Mouse (Mus musculus) frontal cortex, adult (tissue): ENCODE data around the gene Zbtb11.

ENCODE experiments used
- ATAC-seq: cut with Nextera tagmentation; 2 replicates; pipeline ENCODE4 v1.9.2; 2017; ENCODE audit warnings: mild to moderate bottlenecking, moderate library complexity, mixed read lengths; ENCODE audit not compliant: low TSS enrichment

Gene Zbtb11

DNA sequence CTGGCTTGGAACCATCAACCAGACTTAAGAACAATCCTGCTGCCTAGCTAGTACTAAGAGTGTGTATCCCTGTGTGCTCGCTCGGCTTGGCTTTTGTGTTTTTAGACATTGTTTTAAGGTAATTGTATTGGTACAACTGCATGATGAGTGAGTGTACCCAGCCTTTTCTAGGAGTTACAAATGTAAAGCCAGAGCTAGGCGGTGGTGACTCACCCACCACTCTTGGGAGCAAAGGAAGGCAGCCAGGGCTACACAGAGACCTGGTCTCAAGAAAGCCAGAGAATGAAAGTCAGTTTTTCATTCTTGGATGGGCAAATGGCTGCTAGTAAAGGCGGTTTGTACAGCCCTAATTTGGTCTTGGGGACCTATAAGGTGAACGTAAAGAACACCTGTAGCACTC, 3.3 kb upstream of the Zbtb11 start:
- no peak for ATAC-seq

DNA sequence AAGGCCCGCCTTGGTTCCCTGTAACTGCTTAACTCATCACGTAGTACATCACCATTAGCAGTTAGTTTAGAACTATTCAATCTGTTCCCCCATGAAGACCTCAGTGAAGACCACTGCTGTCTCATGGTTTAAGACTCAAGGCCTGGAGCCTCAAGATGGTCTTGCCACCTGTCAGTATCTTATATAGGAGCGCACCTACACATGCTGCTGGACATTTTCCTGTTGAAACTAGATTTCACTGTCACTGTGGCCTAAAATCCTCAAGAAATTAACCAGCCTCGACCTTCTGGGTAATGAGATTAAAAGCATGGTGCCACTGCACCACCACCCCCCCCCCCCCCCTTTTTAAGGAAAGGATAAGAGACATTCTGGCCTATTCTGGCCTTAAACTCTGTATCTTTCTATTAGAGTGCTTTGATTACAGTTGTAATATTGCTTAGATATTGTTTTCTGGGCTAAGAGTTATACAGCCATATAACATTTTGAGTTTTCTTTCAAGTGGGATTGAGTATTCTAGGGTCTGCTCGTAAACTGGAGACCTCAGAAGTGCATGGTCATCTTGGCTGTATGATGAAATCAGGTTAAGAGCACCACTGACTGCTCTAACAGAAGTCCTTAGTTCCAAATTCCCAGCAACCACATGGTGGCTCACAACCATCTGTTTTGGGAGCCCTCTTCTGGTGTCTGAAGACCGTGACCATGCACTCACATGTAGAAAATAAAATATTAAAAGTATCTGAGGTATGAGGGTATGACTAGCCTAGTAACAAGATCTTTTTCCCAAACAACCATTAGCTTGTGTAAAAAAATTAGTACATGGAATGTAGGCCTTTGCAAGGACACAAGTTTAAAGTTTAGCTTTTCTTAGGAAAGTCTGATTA, 1.7 kb upstream of the Zbtb11 start:
- no peak for ATAC-seq

DNA sequence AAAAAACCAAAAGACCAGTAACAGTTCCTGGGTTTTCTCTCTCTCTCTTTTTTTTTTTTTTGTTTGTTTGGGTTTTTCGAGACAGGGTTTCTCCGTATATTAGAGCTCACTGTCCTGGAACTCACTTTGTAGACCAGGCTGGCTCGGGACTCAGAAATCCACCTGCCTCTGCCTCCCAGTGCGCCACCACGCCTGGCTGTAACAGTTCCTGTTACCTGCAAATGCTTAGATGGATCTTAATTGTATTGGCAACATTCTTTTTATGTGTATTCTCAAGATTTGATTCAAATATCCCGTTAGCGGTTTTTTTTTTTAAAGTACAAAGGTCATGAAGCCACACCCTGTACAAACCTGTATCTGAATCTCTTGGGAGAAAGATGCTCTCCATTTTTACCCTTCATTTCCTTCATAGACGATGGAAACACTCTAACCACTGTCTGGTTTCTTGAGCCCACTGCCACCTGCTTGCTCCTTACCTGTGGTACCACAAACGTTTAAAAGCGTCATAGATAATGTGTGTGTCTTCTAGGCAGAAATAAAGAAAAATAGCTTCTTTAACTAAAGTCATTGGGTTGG, 969 bp upstream of the Zbtb11 start:
- no peak for ATAC-seq

DNA sequence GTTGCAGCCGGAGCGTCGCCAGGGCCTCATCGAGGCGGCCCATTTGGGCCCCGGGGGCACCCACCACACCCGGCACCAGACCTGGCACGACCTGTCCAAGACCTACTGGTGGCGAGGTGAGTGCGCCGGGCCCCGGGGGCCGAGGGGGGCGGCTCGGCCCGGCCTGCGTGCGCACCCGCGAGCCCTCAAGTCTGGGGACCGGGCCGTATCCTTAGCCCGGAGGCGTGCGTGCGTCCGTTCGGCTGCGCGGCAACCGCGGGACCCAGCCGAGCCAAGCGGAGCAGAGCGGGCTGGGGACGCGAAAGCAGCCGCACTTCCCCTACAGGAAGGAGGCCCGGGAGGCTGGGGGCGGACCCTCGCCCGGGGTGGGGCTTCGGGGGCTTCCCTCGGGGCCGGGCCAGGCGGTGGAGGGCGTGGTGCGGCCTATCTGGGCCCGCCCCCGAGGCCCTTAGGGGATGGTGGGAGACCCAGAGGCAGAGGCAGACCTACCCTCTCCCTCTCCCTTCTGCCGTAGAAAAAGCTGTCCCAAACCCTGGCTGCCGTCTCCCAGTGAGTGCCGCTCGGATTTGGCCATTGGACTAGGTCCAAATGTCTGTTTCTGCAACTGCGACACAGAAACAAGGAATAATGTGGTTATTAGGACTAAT, 696 bp downstream of the Zbtb11 start:
- peak; percentile 74 for ATAC-seq

DNA sequence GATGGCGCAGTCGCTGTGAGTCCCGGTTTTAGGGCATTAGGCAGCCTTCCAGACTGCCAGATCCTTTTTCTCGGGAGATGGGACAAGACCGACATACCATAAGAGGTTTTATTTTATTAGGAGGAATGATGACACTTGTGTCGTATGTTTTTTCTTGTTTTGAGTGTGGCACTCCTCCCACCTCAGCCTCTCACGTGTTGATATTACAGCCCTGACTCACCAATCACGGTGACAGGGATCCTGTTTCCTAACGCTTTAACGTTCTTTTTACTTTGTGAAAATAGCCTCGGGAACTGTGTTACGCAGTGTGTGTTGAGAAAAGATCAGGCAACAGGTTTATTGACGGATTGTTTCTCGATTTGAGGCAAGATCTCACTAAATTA, 1.2 kb downstream of the Zbtb11 start:
- peak; percentile 0; the same call in 1 of the 2 replicates for ATAC-seq

DNA sequence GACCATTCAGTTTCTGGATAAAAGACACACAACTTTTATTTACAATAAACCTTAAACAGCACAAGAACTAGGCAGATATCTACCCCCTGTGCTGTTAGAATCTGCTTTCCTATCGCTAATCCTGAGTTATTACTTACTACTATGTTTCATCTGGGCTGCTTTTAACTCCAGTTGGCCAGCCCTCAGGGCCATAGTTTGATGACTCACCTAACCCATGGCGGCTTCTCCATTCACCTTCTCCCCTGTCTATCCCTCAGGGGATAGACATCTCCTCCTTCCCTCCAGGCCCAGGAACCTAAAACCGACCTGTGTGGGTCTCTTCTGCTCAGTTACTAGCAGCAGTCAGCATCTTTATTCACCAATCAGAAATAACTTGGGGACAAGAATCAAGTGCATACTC, 12.3 kb downstream of the Zbtb11 start:
- ATAC-seq = no peak

DNA sequence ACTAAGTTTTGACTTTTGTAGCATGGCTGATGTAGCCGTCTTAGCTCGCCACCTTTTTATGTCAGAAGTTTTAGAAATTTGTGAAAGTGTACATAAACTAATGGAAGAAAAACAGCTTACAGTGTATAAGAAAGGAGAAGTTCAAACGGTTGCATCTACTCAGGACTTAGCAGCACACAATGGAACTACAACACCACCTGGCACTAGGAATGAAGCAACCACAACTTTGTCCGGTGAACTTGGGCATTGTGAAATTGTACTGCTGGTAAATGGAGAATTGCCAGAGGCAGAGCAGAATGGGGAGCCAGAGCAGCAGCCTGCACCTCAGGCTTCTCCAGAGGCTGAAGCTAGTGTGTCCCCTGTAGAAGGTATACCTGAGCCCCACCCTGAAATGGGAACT, 16.6 kb downstream of the Zbtb11 start:
- no peak for ATAC-seq

DNA sequence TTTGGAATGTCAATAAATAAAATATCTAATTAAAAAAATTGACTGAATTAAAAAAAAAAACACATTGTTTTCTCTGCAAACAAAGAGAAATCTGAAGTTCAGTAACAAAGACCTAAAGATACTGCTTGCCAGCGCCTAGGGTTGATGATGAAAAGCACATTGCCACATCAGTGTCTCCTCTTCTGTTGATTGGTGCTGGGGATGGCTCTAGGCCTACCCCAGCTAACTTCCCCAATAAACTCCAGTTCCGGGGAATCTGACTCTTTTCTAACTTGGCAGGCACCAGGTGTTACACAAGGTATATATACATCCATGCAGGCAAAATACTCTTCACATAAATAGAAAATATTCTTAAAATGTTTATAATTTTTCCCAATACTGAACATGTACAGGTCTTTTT, 20.6 kb downstream of the Zbtb11 start:
- no peak for ATAC-seq

DNA sequence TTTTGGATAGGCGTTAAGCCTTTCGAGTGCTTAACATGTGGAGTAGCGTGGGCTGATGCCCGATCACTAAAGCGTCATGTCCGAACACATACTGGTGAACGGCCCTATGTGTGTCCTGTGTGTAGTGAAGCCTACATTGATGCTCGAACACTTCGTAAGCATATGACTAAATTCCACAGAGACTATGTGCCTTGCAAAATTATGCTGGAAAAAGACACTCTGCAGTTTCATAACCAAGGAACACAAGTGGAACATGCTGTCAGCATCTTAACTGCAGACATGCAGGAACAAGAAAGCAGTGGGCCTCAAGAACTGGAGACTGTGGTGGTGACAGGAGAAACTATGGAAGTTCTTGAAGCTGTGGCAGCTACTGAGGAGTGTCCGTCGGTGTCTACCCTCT, 33.1 kb downstream of the Zbtb11 start:
- ATAC-seq = peak; percentile 79

DNA sequence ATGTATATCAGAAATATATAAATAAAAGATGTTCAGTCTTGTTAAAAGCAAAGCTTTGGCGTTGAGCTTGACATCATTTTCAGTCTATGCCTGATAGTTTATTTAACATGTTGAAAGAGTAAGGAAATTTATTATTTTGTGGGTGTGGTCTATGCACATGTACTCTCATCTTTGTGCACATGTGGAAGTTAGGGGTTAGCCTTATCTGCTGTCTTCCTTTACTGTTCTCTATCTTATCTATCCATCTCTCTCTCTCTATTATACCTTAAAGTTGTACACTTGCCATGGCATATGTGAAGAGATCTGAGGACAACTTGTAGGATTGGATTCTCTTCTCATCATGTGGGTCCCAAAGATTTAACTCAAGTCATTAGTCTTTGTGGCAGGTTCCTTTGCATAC, 35.2 kb downstream of the Zbtb11 start:
- ATAC-seq = no peak

DNA sequence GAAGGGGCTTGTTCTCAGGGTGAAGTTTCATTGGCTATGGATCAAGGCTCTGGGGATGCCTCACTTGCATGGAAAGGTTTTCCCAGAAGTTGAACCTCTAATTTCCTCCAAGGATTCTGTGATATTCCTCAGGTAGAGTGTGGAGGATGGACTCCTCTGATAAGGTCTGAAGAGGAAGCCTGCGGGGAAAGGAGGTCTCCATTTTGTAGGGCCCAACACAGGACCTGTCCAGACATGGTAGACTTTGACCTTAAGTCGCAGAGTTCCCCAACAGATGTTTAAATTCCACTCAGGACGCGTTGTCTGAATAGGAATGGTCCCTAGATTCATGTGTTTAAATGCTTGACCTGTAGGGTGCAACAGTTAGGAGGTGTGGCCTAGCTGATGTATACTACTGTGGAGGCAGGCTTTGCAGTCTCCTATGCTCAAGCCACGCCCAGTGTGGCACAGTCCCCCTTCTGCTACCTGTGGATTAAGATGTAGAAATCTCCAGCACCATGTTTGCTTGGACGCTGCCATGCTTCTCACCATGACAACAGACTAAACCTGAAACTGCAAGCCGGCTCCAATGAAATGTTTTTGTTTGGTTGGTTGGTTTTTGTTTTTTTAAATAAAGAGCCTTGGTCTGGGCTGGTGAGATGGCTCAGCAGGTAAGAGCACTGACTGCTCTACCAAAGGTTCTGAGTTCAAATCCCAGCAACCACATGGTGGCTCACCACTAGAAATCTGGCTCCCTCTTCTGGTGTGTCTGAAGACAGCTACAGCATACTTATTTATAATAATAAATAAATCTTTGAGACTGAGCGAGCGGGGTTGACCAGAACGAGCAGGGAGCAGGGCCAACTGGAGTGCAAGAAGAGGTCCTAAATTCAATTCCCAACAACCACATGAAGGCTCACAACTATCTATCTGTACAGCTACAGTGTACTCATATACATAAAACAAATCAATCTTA, 39.4 kb downstream of the Zbtb11 start:
- ATAC-seq = no peak

DNA sequence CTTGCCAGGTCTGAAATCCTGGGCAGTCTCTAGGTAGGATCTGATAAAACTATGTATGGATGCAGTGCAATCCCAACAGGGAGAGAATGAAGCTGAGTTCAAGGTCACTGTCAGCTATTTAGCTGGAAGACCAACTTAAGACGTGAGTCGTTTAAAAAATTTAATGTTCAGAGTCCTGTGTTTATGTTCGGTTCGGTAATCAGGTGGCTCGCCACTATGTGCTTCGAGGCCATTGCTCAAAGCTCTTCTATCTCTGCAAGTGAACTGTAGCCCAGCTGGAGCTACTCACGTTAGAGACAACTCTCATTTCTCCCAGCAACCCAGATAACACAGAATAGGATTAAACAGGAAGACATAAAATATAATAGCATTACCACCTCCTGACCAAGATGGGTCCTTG, 40.4 kb downstream of the Zbtb11 start:
- no peak for ATAC-seq

DNA sequence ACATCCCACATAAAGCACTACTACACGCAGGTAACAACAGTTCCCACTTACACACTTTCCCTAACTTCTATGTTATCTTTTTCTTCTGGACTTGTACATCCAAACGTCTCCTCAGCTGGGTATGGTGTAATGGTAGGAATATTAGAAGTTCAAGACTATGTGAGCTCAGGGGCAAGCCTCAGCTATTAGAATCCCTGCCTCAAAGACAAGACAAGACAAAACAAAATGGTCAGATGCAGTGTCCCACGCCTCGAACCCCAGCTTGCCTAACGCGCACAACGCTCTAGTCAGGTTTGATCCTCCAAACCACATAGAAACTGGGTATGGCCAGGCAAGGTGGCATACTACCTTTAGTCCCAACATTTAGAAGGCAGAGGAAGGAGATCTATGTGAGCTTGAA, 46.0 kb downstream of the Zbtb11 start:
- ATAC-seq = no peak

DNA sequence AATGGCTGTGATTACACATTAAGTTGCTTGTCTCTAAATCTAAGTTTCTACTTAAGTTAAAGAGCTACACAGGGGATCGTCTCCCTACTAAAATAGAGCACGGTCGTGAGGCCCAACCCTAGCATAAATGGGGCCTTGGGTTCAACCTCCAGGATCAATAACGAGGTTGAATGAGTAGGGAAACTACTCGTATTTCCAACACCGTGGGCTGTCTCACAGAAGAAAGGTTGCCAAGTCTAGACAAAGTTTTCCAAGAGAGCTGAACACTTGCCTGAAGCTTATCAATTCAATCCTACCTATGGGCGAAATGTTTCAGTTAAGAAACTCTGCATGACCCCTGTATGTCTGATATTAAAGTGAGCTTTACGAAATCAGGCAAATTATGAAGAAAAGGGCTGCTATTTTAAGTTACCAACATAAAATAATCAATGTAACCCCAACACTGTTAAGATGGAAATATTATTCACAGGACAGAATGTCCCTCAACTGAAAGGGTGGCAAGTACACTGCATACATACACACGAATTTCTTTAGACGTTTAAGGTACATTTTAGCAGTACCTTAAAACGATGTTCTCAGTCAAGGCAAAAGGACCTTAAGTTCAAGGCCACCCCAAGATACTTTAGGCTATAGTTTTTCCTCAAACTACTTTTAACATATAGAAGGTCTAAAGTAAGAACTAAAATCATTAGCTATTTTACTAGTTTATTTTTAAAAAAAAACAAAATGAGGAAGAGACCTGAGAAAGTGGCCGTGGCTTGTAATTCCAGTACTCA, 54.4 kb downstream of the Zbtb11 start:
- no peak for ATAC-seq

DNA sequence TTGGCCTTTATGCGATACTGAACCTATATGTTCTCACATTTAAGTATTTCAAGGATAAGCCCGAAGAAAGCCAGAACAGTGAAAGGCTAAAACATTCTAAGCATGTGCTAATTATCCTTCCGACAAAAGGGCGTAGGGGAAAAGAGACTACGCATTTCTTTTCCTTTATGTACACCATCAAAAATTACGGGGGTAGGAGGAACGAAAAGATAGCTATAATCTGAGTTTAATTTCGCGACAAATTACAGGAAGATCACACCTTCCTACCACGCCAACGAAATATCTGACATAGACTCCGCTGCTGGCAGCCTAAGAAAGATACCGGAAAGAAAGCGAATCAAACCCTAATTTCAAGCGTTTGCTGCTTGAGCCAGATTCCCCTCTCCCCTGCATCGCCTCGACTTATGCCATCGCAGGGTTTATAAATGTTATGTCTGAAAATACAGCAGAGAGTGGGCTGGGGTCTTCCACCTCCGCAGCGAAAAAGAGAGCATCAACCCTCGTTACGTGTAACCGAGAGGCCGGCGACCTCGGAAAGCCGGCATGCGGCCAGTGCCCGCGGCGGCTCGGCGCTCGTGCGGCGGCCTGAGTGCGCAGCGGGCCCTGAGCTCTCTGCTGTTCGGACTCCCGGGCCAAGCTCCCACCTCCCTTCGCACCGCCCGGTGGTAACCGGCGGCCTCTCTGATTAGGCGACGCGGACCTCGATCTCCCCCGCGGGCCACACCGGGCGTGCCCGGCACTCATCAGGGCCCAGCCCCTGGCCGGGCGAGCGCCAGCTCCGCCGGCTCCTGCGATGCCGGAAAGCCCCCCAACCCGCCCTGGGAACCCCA, 55.3 kb downstream of the Zbtb11 start:
- peak; percentile 62 for ATAC-seq

DNA sequence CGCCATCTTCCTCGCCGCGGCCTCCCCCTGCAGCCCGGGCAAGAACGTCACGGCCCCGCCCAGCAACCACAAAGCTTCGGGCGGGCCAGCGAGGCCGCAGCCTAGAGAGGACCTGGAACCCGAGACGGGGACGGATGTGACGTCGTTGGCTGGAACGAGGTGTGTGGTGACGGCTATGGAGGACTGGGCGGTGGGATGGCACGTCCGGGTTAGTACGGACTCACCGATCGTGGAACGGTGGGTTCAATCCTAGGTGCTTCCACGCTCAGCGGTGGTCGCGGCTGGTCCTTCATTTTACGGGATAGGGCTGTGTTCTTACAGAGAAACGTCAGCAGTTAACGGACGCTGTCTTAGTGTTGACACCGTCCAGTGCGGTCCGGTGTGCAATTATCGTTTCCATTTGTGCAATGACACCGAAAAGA, 56.0 kb downstream of the Zbtb11 start, which contains the start of gene Pcnp:
Gene Pcnp, minus strand, starts transcription at position 79 of the 422 bp plus-strand sequence.
- peak; percentile 98 for ATAC-seq

DNA sequence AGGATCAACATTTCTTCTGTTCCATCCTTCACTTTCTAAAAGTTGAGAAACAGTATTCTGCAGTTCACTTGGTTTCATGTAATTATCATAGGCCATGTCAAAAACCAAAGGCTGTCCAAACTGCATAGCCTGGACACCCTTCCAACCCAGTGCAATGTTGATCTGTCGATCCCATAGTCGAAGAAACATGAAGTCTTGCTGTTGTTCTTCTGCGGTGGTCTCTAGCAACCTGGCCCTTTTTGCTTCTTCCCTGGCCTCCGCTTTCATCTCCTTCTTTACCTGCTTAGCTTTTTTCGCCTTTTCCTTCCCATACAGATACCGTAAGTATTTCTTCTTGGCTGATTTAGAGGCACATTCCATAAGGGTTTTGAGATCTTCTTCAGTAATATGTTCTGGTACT, 60.9 kb downstream of the Zbtb11 start:
- no peak for ATAC-seq

DNA sequence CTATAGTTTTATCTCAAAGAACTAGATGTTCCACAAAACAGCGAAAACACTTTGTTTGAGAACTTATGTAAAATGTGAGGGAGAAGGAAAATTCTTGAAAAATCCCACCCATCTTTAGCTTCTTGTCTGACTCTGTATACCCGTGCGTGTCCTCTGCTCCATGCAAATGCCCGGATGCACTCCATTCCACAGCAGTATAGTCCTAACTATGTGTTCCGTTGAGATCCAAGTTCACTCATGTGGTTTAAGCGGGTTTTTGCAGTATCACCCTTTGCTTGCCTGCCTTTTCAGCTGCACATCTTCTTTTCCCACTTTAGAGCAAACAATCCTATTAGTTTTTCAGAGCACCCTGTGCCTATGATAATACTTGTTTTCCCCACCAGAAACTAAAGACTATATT, 62.8 kb downstream of the Zbtb11 start:
- no peak for ATAC-seq

DNA sequence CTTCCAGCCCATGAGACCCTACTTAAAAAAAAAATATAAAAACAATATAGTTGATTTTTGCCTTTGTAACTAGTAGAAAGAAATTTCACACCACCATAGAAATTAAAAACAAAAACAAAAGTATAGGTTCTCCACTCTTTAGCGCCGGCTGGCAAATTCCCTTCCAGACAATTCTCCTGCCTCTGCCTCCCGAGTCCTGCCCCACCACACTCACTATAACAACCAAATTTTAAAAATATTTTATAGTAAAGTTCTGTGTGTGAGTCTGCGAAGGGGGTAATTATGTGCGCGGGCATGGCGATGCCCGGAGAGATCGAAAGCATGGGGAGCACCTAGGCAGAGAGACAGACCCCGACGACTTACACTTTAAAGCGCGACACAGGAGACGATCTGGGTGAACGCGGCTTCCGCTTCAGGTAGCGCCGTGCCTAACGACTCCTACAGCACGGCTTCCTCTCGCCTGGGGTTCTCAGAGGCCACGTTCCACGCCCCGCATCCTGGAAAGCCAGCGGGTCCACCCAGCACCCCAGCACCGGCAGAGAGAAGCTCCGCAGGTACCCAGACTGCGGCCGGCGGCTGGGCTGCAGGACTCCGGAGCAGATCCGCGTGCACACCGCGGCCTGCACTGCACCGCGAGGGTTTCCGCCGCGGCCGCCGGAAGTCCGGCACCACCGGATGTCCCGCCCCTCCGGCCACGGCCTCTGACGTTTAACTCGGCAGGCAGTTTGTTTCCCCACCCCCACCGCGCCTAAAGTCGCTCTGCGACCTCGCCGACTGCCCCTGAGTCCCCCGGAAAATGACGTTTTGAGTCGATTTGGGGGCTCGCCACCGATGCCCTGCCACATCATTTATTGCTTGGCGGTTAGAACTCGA, 63.7 kb downstream of the Zbtb11 start, which contains the start of gene Trmt10c:
Gene Trmt10c, minus strand, starts transcription at position 682 of the 873 bp plus-strand sequence.
- peak; percentile 100 for ATAC-seq
